ENCODE assay signal across 10 mouse cellular contexts in the genomic region with DNA sequence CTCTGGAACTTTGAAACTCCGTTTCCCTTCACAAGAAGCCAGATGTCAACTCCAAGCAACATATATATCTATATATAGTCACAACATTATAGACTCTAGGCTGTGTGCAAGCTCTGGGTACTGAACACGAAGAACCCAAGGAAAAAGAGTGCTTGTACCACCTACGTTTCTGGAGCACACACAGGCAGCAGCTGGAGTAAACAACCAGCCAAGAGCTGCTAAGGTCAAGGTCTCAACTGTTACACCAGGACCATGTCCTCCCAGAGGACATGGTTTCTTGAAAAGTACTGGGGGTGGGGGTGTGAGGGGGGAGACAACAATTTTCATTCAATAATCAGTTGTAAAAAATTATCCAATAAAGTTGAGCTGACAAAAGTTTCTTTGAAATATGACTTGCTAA. TPM values are rescaled to one million over a fixed set of nuclear protein-coding genes. Genes with fewer than 3 reads are reported as not detected.
DNase-seq lines count a peak whose midpoint lies in the region; ATAC-seq and TF ChIP-seq lines count a peak whose summit lies in the region.
"Had no signal": no experiment of that assay in that cellular context is flagged by ENCODE, and none has a peak within 500 bp of the region (broad histone marks: within the 10 kb centered on the region; RNA-seq: fewer than 3 reads in every experiment).

No protein-coding gene starts in this region.

- ATAC-seq in kidney, embryonic 16.5 days (ENCODE audit: low FRiP score, low TSS enrichment) = no peak
- no peak for ATAC-seq in midbrain, postnatal 0 days (ENCODE audit: low FRiP score)

- peak; percentile 46 for DNase-seq in adrenal gland, adult 2 months
- no peak for DNase-seq in adrenal gland, adult 18-20 months (ENCODE audit: low spot score in 2 of 2)
- no peak for DNase-seq in kidney, postnatal 25 days
- DNase-seq in kidney, postnatal 10 days = peak; percentile 30
- DNase-seq in midbrain, postnatal 0 days (ENCODE audit: low spot score) = no peak
- DNase-seq in frontal cortex, adult 2 months (ENCODE audit: extremely low spot score in 1 of 2, low spot score in 1 of 2) = no peak
- DNase-seq in adipocyte (ENCODE audit: low spot score) = no peak
- DNase-seq: right cerebral cortex, adult 18-20 months had no signal

- 26% methylated on average over 3 of the region's 3 CpGs for WGBS in kidney, embryonic 16.5 days
- 43% methylated on average over 3 of the region's 3 CpGs for WGBS in midbrain, postnatal 0 days

- no peak overlapping the region for H3K4me3 ChIP-seq in kidney, embryonic 16.5 days (ENCODE audit: low read length)
- no peak overlapping the region; the same call in 1 of the 2 replicates for H3K4me3 ChIP-seq in midbrain, postnatal 0 days (ENCODE audit: low read depth, low read length)

- no peak for TF ChIP-seq CTCF in midbrain, postnatal 0 days (IDR thresholded peaks at IDR 0.05)

- no peak overlapping the region for H3K9ac ChIP-seq in kidney, embryonic 16.5 days (replicated peaks; ENCODE audit: low read length)
- no peak overlapping the region for H3K9ac ChIP-seq in midbrain, postnatal 0 days (replicated peaks; ENCODE audit: low read length, poor library complexity, severe bottlenecking)
- H3K9ac ChIP-seq: limb, embryonic 15.5 days had no signal

- no peaks in the 10 kb centered on the region for H3K27me3 ChIP-seq in kidney, embryonic 16.5 days (ENCODE audit: insufficient read depth, low read length)
- no peaks in the 10 kb centered on the region for H3K27me3 ChIP-seq in midbrain, postnatal 0 days (ENCODE audit: insufficient read depth, low read length)
- H3K27me3 ChIP-seq: limb, embryonic 15.5 days had no signal

- peaks cover 18% of the 10 kb centered on the region for H3K4me1 ChIP-seq in kidney, embryonic 16.5 days (ENCODE audit: insufficient read depth, low read length)
- no peaks in the 10 kb centered on the region for H3K4me1 ChIP-seq in midbrain, postnatal 0 days (ENCODE audit: insufficient read depth, low read length)

- H3K36me3 ChIP-seq in kidney, embryonic 16.5 days (ENCODE audit: insufficient read depth, low read length) = no peaks in the 10 kb centered on the region
- no peaks in the 10 kb centered on the region for H3K36me3 ChIP-seq in midbrain, postnatal 0 days (ENCODE audit: insufficient read depth, low read length)
- H3K36me3 ChIP-seq: limb, embryonic 15.5 days had no signal

- H3K27ac ChIP-seq in kidney, embryonic 16.5 days (ENCODE audit: low read length) = 0 out of 2 replicates have a peak overlapping the region, but pooled peaks have one; percentile 32
- H3K27ac ChIP-seq in midbrain, postnatal 0 days (ENCODE audit: low read depth, low read length) = no peak overlapping the region
- H3K27ac ChIP-seq: limb, embryonic 15.5 days had no signal

- H3K4me2 ChIP-seq in kidney, embryonic 16.5 days (replicated peaks; ENCODE audit: low read depth, low read length) = no peak overlapping the region
- H3K4me2 ChIP-seq in midbrain, postnatal 0 days (ENCODE audit: low read depth, low read length, poor library complexity, severe bottlenecking) = peak overlapping the region; percentile 16

- peaks cover 7% of the 10 kb centered on the region; the same call in 1 of the 2 replicates for H3K9me3 ChIP-seq in kidney, embryonic 16.5 days (ENCODE audit: low read length)
- H3K9me3 ChIP-seq in midbrain, postnatal 0 days (ENCODE audit: low read length) = no peaks in the 10 kb centered on the region
- H3K9me3 ChIP-seq: limb, embryonic 15.5 days had no signal

RNA-seq across cellular contexts. Expression of a gene that starts 2.7 kb away (rescaled TPM):
- total RNA-seq in adrenal gland, adult 2 months (2021) = 10 to 100 TPM; 16.8 to 25.6 TPM
- 6.7 and 11.4 TPM in 2 replicates for polyA plus RNA-seq in adrenal gland, adult 2 months (2012; rRNA removed)
- 10 to 100 TPM; 12.2 to 17.0 TPM for total RNA-seq in adrenal gland, adult 18-20 months (2021)
- polyA plus RNA-seq in kidney, embryonic 16.5 days (2015; fragmentation: Nextera tagmentation; extraction: Ambion mirVana) = 9.1 and 13.0 TPM in 2 replicates
- total RNA-seq in midbrain, postnatal 0 days (2014; rRNA removed) = 53.6 and 61.1 TPM in 2 replicates
- 23.0 and 26.7 TPM in 2 replicates for polyA plus RNA-seq in midbrain, postnatal 0 days (2015; fragmentation: Nextera tagmentation; extraction: Ambion mirVana)
- polyA plus RNA-seq in frontal cortex, adult 2 months (2012; rRNA removed) = 23.0 and 25.4 TPM in 2 replicates

Comparison
In these comparisons a context has a peak if more than half of its experiments do, and no peak if none do; other contexts are left out.
1. DNase-seq: peak in adrenal gland, adult 2 months (single experiment) and kidney, postnatal 10 days (single experiment); none in adrenal gland, adult 18-20 months (0 of 2), kidney, postnatal 25 days (0 of 2), midbrain, postnatal 0 days (single experiment), frontal cortex, adult 2 months (0 of 2) and adipocyte (single experiment).